Mouse (Mus musculus): ENCODE measurements around the gene Taar8c. TPM values are rescaled to one million over a fixed set of nuclear protein-coding genes. Genes with fewer than 3 reads are reported as not detected.
"Not testable (repeated sequence)": the region's sequence is repeated elsewhere in the genome, so short reads cannot be mapped to it uniquely, and the experiment has no call there.

The Taar8c gene
- not detected in 2 replicates for polyA plus RNA-seq (2016; fragmentation: Nextera tagmentation; extraction: Ambion mirVana)

DNA sequence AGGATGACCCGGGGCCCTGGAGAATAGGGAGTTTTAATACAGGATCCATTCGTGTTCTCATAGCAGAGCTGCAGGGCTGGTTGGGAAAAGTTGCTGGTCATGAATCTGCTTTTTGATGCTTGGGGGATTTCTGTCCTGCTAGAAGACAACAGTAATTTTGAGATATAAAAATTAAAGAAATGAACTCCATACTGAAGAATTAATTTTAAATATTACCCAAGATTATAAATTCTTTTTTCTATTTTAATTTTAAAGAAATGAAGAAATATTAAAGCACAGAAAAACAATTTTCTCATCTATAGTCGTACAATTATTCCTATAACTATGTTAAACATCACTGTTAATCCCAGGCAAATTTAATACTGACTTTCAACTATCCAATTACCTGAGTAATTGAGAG lies at the start of gene Taar8c:
TSS of gene Taar8c (minus strand) at position 101 of the 400 bp plus-strand sequence.
- not testable (repeated sequence) for H3K9me3 ChIP-seq; H3K27me3 ChIP-seq (replicated peaks); H3K9ac ChIP-seq; H3K4me1 ChIP-seq; ATAC-seq (ENCODE audit: low FRiP score, low read depth); H3K4me2 ChIP-seq (replicated peaks); H3K27ac ChIP-seq; H3K4me3 ChIP-seq; H3K36me3 ChIP-seq
- WGBS, result 96% methylated on average over 1 of the region's 3 CpGs

DNA sequence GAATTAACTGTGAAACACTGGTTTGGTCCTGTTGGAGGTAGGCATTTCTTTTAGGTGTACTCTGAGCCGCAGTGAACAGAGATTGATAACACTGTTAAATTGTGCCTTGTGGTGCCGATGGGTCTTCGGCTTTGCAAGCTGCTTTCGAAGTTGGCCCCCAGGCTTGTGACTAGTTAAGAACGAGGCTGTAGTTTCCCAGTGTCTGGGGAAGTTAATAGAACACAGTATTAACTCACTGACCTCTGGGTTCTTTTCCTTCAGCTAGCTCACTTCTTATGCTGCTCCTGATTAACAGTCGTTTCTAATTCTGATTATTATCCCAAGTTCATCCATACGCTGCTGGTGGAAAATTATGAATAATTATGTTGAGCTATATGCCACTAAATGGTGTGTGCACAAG lies 48.4 kb upstream of the Taar8c start:
- Histone ChIP-seq H3K4me2 (replicated peaks) (peak overlapping the region; percentile 60), H3K4me1 (peaks cover 11% of the 10 kb centered on the region; the same call in 1 of the 2 replicates), H3K4me3 (peak overlapping the region; percentile 24), H3K36me3 (peaks cover under 1% of the 10 kb centered on the region; the same call in 1 of the 2 replicates), H3K27me3 (replicated peaks) (no peaks in the 10 kb centered on the region), H3K9me3 (no peaks in the 10 kb centered on the region), H3K9ac (0 out of 2 replicates have a peak overlapping the region, but pooled peaks have one; percentile 17), H3K27ac (no peak overlapping the region)
- no peak for ATAC-seq (ENCODE audit: low FRiP score, low read depth)
- whole genome bisulfite sequencing, result 44% methylated on average over 7 of the region's 7 CpGs

DNA sequence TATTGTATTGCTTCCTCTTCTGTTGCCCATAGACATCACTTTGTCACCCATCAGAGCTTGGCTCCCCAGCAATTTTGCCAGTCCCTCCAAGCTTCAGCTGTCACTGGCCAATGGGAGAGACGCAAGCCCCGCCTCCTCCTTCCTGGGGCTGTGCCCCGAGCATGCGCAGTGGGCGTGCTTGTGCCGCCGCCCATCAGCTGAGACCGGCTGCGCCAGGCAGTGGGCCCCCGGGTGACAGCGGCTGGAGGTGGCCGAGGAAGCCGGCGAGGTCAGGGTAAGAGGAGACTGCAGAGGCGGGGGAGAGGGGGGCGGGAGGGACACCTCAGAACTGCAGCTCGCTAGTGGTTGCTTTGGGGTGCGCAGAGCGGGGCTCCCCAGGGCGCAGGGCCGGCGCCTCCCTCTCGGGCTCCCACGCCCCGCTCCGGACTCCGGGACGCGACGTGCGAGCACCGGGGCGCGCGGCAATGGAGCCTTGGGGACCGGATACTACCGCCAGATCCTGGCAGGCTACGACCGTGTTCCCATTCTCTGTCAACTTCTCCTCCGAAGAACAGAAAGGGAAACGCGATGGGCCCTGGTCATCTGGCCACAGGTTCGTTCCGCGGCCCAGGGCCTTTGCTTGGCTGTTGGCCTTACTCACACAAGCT lies 47.5 kb upstream of the Taar8c start, which contains the start of gene Stx7:
TSS of gene Stx7 (plus strand) at position 168 of the 647 bp plus-strand sequence.
- no peaks in the 10 kb centered on the region for H3K36me3 ChIP-seq
- under 1% methylated on average over 44 of the region's 45 CpGs for WGBS
- peak within 1 kb of the TSS; percentile 64 for H3K9ac ChIP-seq
- H3K9me3 ChIP-seq, result no peaks in the 10 kb centered on the region
- H3K27me3 ChIP-seq (replicated peaks), result no peaks in the 10 kb centered on the region
- peak within 1 kb of the TSS; percentile 67 for H3K4me3 ChIP-seq
- H3K4me1 ChIP-seq, result peaks cover 11% of the 10 kb centered on the region; the same call in 1 of the 2 replicates
- H3K4me2 ChIP-seq (replicated peaks), result peak within 1 kb of the TSS; percentile 60
- no peak within 1 kb of the TSS for H3K27ac ChIP-seq
- peak; percentile 99 for ATAC-seq (ENCODE audit: low FRiP score, low read depth)

DNA sequence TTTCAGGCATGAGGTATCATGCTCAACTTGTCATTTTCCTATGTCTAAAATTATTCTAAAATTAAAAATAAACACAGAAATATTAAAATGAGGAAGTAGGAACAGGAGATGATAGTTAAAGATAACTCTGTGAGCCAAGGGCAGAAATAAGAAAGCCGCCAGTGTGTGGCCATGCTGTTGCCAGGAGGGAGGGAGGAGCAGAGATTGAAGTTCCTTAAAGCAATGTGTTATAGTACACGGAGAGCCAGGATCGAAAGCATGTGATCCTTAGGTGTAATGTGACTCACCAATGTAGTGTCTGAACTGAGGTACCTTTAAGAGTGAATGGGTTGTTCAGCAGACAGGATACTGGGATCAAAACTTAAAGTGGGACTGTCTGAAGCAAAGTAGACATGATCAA lies 41.0 kb upstream of the Taar8c start:
- no peak overlapping the region for H3K4me3 ChIP-seq
- no peaks in the 10 kb centered on the region for H3K27me3 ChIP-seq (replicated peaks)
- H3K36me3 ChIP-seq, result no peaks in the 10 kb centered on the region
- no peak for ATAC-seq (ENCODE audit: low FRiP score, low read depth)
- H3K9ac ChIP-seq, result no peak overlapping the region
- H3K4me1 ChIP-seq, result no peaks in the 10 kb centered on the region
- no peak overlapping the region for H3K27ac ChIP-seq
- no peak overlapping the region for H3K4me2 ChIP-seq (replicated peaks)
- 83% methylated on average over 3 of the region's 3 CpGs for WGBS
- H3K9me3 ChIP-seq, result no peaks in the 10 kb centered on the region

DNA sequence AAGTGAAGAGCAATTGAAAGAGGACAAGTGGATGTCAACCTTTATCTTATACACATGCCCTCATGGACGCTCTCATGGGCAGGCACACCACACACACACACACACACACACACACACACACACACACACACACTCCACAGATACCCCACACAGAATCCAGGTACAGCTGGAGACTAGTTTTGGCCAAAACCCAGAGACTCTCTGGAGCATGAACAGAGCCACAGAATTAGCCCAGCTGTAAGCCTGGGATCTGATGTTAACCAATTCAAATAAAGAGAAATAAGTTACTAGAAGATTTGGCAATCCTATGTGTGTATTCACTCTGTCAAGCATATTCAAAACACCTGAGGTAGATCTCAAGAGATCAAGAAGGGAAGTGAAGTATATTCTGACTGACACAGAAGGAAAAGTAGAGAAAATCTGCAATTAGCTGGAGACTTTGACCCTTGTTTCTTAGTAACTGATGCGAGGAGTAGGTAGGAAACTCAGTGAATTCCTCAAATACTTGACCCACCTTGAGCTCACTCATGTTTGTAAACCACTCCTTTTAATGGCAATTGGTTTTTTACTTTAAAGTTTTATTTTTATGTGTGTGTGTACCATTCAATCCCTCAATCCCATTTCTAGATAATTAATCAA lies 37.0 kb upstream of the Taar8c start:
- no peaks in the 10 kb centered on the region for H3K9me3 ChIP-seq
- no peaks in the 10 kb centered on the region for H3K27me3 ChIP-seq (replicated peaks)
- H3K4me1 ChIP-seq, result no peaks in the 10 kb centered on the region
- H3K4me3 ChIP-seq, result no peak overlapping the region
- ATAC-seq (ENCODE audit: low FRiP score, low read depth), result no peak
- WGBS, result 87% methylated on average over 2 of the region's 2 CpGs
- H3K27ac ChIP-seq, result no peak overlapping the region
- no peak overlapping the region for H3K4me2 ChIP-seq (replicated peaks)
- no peaks in the 10 kb centered on the region for H3K36me3 ChIP-seq
- no peak overlapping the region for H3K9ac ChIP-seq

DNA sequence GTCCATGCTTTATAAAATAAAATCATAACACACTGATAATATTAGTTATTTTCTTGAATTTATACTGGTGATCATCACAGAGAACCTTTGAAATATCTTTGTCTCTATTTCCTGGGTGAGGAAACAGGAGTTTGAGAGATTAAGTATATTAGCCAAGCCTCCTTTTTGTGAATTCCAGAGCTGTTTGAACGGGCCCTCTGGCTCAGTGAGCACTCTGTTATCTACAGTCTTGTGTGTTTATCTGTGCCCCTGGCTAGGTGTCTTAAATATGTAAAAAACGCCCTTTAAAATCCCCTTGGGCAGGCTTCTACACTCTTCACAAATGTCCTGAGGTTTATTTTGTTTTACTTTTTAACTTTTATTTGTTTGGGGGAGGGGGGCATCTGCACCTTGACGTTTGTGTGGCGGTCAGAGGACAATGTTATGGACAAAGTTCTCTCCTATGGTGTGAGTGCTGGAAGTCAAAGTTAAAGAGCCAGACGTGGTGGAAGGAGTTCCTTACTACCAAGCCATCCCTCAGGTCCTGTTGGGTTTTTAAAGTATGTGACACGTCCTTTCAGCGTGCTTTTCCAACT lies 32.4 kb upstream of the Taar8c start:
- WGBS, result 64% methylated on average over 7 of the region's 7 CpGs

DNA sequence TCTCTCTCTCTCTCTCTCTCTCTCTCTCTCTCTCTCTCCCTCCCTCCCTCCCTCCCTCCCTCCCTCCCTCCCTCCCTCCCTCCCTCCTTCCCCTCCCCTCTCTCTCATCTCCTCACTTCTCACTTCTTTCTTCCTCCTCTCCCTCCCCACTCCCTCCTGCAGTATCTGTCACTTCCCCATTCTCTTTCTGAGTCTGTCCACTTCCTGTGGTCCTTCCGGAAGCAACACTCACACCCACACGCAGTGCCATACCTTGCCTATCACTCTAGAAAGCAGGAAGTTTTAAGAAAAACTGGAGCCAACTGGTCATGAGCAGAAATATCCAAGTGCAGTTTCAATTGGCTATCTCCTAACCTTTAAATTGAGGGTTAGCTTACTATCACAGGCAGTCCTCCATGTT lies 31.4 kb upstream of the Taar8c start:
- Histone ChIP-seq H3K9me3 (no peaks in the 10 kb centered on the region), H3K4me1 (no peaks in the 10 kb centered on the region), H3K9ac (no peak overlapping the region), H3K4me3 (no peak overlapping the region), H3K27ac (no peak overlapping the region), H3K4me2 (replicated peaks) (no peak overlapping the region), H3K36me3 (no peaks in the 10 kb centered on the region), H3K27me3 (replicated peaks) (no peaks in the 10 kb centered on the region)
- whole genome bisulfite sequencing, result 61% methylated on average over 2 of the region's 2 CpGs
- no peak for ATAC-seq (ENCODE audit: low FRiP score, low read depth)

More for the DNA sequence above, 32.4 kb upstream of the Taar8c start:
- H3K9ac ChIP-seq, result no peak overlapping the region
- no peak for ATAC-seq (ENCODE audit: low FRiP score, low read depth)
- H3K4me2 ChIP-seq (replicated peaks), result no peak overlapping the region
- no peak overlapping the region for H3K4me3 ChIP-seq
- no peaks in the 10 kb centered on the region for H3K9me3 ChIP-seq
- H3K27me3 ChIP-seq (replicated peaks), result no peaks in the 10 kb centered on the region
- H3K4me1 ChIP-seq, result no peaks in the 10 kb centered on the region
- H3K36me3 ChIP-seq, result no peaks in the 10 kb centered on the region
- H3K27ac ChIP-seq, result no peak overlapping the region

DNA sequence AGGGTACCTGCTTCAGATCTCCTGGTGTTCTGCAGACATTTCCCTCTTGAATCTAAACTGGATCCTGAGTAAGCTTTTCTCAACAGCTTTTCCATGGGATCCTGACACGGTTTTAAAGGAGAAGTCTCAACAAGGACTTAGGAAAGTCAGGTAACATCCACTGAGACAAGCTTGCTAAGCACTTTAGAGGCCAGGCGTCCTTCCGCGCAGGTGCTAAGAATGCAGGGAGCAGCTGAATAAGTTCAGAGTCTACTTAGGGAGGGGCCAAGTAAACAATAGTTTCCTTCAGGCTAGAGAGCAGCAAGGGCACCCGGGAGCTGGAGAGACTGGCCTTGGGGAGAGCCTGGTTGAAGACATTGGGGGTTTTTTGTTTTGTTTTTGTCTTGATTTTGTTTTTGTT lies 30.6 kb upstream of the Taar8c start:
- Histone ChIP-seq H3K27ac (no peak overlapping the region), H3K36me3 (no peaks in the 10 kb centered on the region), H3K9ac (no peak overlapping the region), H3K27me3 (replicated peaks) (no peaks in the 10 kb centered on the region), H3K4me3 (no peak overlapping the region), H3K9me3 (no peaks in the 10 kb centered on the region), H3K4me2 (replicated peaks) (0 out of 2 replicates have a peak overlapping the region, but pooled peaks have one; percentile 14), H3K4me1 (no peaks in the 10 kb centered on the region)
- 20% methylated on average over 5 of the region's 5 CpGs for WGBS
- ATAC-seq (ENCODE audit: low FRiP score, low read depth), result no peak

DNA sequence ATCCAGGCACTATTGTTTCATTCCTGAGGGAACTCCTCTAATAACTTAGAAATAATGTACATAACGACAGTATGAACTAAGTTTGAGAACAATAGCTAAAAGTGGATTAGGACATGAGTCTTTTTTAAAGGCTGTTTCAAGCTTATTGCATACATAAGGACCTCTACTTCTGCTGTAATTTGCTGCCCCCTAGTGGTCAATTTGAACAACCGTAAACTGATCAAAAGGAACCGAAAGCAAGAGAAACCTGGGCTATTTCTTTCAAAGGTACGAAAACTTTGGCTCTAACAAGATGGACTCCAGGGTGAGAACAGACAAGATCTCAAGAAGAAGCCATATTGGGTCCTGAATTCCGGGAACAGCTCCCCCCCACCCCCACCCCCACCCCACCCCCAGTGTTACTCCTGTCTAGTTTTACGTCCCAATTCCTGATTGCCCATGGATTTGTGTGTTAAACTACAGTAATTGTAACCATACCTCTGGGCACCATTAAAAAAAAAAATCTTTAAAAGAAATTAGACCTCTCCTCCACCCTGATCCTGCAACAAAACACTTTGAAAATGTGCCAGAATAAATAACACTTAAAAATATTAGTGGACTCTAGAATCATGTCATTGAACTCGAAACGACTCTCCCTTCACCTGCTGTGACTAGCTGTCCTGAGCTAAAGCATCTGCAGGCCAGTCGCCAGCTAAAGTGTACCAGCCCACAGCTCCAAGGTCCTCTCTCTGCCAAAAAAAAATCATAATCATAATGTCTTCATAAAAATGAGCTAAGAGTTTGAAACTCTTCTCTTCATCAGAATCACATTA lies 29.9 kb upstream of the Taar8c start:
- Histone ChIP-seq H3K27me3 (replicated peaks) (no peaks in the 10 kb centered on the region), H3K36me3 (no peaks in the 10 kb centered on the region), H3K9me3 (no peaks in the 10 kb centered on the region), H3K9ac (no peak overlapping the region), H3K4me1 (no peaks in the 10 kb centered on the region), H3K27ac (no peak overlapping the region), H3K4me3 (no peak overlapping the region), H3K4me2 (replicated peaks) (peak overlapping the region; percentile 43; the same call in 1 of the 2 replicates)
- WGBS, result 28% methylated on average over 9 of the region's 9 CpGs
- ATAC-seq (ENCODE audit: low FRiP score, low read depth), result peak; percentile 92

DNA sequence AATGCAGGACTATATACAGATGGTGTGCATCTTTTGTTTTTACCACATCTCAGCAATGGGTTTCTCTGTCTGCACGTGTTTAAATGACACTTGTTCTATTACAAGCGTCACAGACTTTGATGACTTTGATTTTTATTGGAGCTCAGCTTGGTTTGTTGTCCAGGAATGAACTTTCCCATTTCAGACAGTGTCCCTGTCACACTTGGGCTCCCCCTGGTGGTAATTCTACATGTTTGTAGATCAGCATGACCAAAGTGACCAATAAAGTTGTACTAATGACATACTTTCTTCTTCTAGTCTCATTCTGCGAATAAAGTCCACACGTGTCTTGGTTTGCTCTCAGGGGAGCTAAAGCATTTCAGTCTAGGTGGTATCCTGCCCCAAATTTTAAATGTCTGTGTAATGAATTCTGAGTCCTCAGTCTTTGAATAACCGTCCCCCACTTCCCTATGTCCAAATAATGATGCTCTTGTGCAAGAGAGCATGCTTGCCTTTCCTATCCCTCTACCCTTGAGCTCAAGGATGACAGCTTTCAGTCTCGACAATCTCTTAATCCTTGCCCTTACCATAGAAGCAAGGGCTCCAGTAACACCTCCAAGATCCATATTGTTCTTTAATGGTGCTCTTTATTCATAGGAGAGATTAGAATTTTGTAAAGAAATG lies 9.5 kb upstream of the Taar8c start:
- no peak overlapping the region for H3K27ac ChIP-seq
- no peaks in the 10 kb centered on the region for H3K36me3 ChIP-seq
- H3K9me3 ChIP-seq, result 0 out of 2 replicates have a peak, but pooled peaks cover 6% of the 10 kb centered on the region
- H3K27me3 ChIP-seq (replicated peaks), result no peaks in the 10 kb centered on the region
- H3K9ac ChIP-seq, result no peak overlapping the region
- H3K4me3 ChIP-seq, result no peak overlapping the region
- no peaks in the 10 kb centered on the region for H3K4me1 ChIP-seq
- no peak overlapping the region for H3K4me2 ChIP-seq (replicated peaks)
- WGBS, result 58% methylated on average over 6 of the region's 6 CpGs
- ATAC-seq (ENCODE audit: low FRiP score, low read depth), result 0 out of 2 replicates have a peak, but pooled peaks have one; percentile 48

DNA sequence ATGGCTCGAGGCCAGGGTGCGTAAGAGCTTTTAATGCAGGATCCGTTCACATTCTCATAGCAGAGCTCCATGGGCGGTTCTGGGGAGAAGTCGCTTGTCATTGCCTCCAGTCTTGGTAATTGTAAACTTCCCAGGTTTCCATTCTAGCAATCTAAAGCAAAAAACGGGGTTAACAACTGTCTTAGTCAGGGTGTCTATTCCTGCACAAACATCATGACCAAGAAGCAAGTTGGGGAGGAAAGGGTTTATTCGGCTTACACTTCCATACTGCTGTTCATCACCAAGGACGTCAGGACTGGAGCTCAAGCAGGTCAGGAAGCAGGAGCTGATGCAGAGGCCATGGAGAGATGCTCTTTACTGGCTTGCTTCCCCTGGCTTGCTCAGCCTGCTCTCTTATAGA lies 7.7 kb upstream of the Taar8c start, which contains the start of gene Taar9:
TSS of gene Taar9 (minus strand) at position 101 of the 400 bp plus-strand sequence.
- H3K4me1 ChIP-seq; H3K9ac ChIP-seq; H3K36me3 ChIP-seq; H3K9me3 ChIP-seq; ATAC-seq (ENCODE audit: low FRiP score, low read depth); H3K27ac ChIP-seq; H3K4me3 ChIP-seq; H3K27me3 ChIP-seq (replicated peaks); H3K4me2 ChIP-seq (replicated peaks): not testable (repeated sequence)
- 87% methylated on average over 8 of the region's 8 CpGs for WGBS

All from neural tube, embryonic 12.5 days (tissue).